25 mouse cellular contexts compared by ENCODE assay signal in genomic region chr4:85838031-85838430, GRCm38 (mm10).
DNase-seq lines count a peak whose midpoint lies in the region; ATAC-seq lines count a peak whose summit lies in the region.
"Had no signal": no experiment of that assay in that cellular context is flagged by ENCODE, and none has a peak within 500 bp of the region (broad histone marks: within the 10 kb centered on the region; RNA-seq: fewer than 3 reads in every experiment).

No protein-coding gene starts in this region.

- 0 out of 2 replicates have a peak overlapping the region, but pooled peaks have one; percentile 13 for H3K4me2 ChIP-seq in limb, embryonic 12.5 days
- H3K4me2 ChIP-seq in limb, embryonic 13.5 days (replicated peaks), result peak overlapping the region; percentile 21
- H3K4me2 ChIP-seq: heart, embryonic 11.5 days; liver, embryonic 13.5 days; neural tube, embryonic 12.5 days had no signal

- no peak overlapping the region for H3K4me3 ChIP-seq in limb, embryonic 12.5 days (replicated peaks)
- no peak overlapping the region for H3K4me3 ChIP-seq in limb, embryonic 10.5 days
- H3K4me3 ChIP-seq in limb, embryonic 13.5 days, result no peak overlapping the region
- H3K4me3 ChIP-seq: liver, embryonic 13.5 days; midbrain, embryonic 10.5 days; neural tube, embryonic 12.5 days had no signal

- peak overlapping the region; percentile 79; the same call in 1 of the 2 replicates for H3K27ac ChIP-seq in limb, embryonic 12.5 days
- H3K27ac ChIP-seq in limb, embryonic 10.5 days, result no peak overlapping the region
- H3K27ac ChIP-seq in limb, embryonic 13.5 days, result no peak overlapping the region
- H3K27ac ChIP-seq: liver, embryonic 13.5 days; macrophage; midbrain, embryonic 10.5 days; neural tube, embryonic 12.5 days; stomach, postnatal 0 days had no signal

- no peak for ATAC-seq in limb, embryonic 12.5 days (ENCODE audit: insufficient number of reproducible peaks, insufficient read depth, low FRiP score, low TSS enrichment, low read depth)
- ATAC-seq in limb, embryonic 13.5 days (ENCODE audit: low FRiP score, low read depth), result peak; percentile 29; the same call in 1 of the 2 replicates
- ATAC-seq in megakaryocyte-erythroid progenitor cell, adult 5-6 weeks (replicated peaks; ENCODE audit: low FRiP score, low TSS enrichment, poor library complexity, severe bottlenecking), result no peak
- ATAC-seq: intestine, embryonic 16.5 days; lung, postnatal 0 days; Patski had no signal

- no peaks in the 10 kb centered on the region for H3K27me3 ChIP-seq in limb, embryonic 12.5 days
- H3K27me3 ChIP-seq in limb, embryonic 10.5 days (ENCODE audit: low read depth, poor library complexity, severe bottlenecking), result no peaks in the 10 kb centered on the region
- H3K27me3 ChIP-seq in limb, embryonic 13.5 days, result no peaks in the 10 kb centered on the region
- H3K27me3 ChIP-seq: liver, embryonic 13.5 days; neural tube, embryonic 12.5 days had no signal

- no peak overlapping the region for H3K9ac ChIP-seq in limb, embryonic 12.5 days (replicated peaks)
- H3K9ac ChIP-seq in limb, embryonic 13.5 days, result no peak overlapping the region
- H3K9ac ChIP-seq: liver, embryonic 13.5 days; neural tube, embryonic 12.5 days had no signal

- peaks cover 29% of the 10 kb centered on the region for H3K4me1 ChIP-seq in limb, embryonic 12.5 days (replicated peaks)
- peaks cover 24% of the 10 kb centered on the region for H3K4me1 ChIP-seq in limb, embryonic 10.5 days
- peaks cover 34% of the 10 kb centered on the region for H3K4me1 ChIP-seq in limb, embryonic 13.5 days
- H3K4me1 ChIP-seq: liver, embryonic 13.5 days had no signal

- no peaks in the 10 kb centered on the region for H3K36me3 ChIP-seq in limb, embryonic 12.5 days
- H3K36me3 ChIP-seq in limb, embryonic 10.5 days, result no peaks in the 10 kb centered on the region
- H3K36me3 ChIP-seq in limb, embryonic 13.5 days, result no peaks in the 10 kb centered on the region
- H3K36me3 ChIP-seq: liver, embryonic 13.5 days; midbrain, embryonic 10.5 days; neural tube, embryonic 12.5 days had no signal

- peak; percentile 27 for DNase-seq in embryo, embryonic 11 days
- DNase-seq in embryo, embryonic 10 days (ENCODE audit: low spot score), result no peak
- DNase-seq in limb, embryonic 10.5 days (ENCODE audit: low spot score), result no peak
- no peak for DNase-seq in lung, postnatal 4 days
- DNase-seq: adrenal gland, postnatal 10 days; gastrocnemius, postnatal 14 days; heart, postnatal 36 days; kidney, adult 9 months; kidney, postnatal 10 days; layer of hippocampus, postnatal 36 days; liver, embryonic 13.5 days; right cerebral cortex, adult 18-20 months; thymus, adult 18-20 months; thymus, postnatal 25 days had no signal

- WGBS in limb, embryonic 12.5 days, result 26% methylated on average over 5 of the region's 5 CpGs
- WGBS in limb, embryonic 10.5 days, result 51% methylated on average over 5 of the region's 5 CpGs
- WGBS in limb, embryonic 13.5 days, result 35% methylated on average over 5 of the region's 5 CpGs

- H3K9me3 ChIP-seq in limb, embryonic 12.5 days, result no peaks in the 10 kb centered on the region
- no peaks in the 10 kb centered on the region for H3K9me3 ChIP-seq in limb, embryonic 10.5 days (replicated peaks)
- no peaks in the 10 kb centered on the region for H3K9me3 ChIP-seq in limb, embryonic 13.5 days
- H3K9me3 ChIP-seq: liver, embryonic 13.5 days; midbrain, embryonic 10.5 days; neural tube, embryonic 12.5 days had no signal
